Mouse (Mus musculus): ENCODE data around the gene Gtf2f2. TPM values are rescaled to one million over a fixed set of nuclear protein-coding genes. Genes with fewer than 3 reads are reported as not detected.

Gtf2f2 gene
- polyA plus RNA-seq, 1 experiment from 2014 or later, result 25.4 TPM

DNA sequence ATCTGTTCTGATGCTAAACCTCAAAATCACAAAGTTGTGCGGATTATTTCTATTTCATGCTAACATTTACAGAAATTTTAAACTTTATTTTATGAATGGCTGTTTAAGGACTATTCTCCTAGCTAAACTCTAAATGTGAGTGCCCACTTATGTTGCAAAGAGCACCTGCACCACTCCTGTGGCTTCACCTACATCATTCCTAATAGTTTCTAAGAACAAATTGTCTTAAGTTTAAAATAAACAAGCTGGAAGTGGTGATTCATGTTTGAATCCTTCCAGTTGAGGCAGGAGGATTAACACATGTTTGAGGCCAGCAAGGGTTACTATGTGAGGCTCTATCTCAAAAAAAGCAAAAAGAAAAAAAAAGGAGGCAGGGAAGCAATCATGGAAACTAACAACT, 46.2 kb downstream of the Gtf2f2 start:
- H3K9me3 ChIP-seq (ENCODE audit: control insufficient read depth, low read length), result no peaks in the 10 kb centered on the region
- no peak overlapping the region for H3K4me2 ChIP-seq (ENCODE audit: low read length)
- no peaks in the 10 kb centered on the region for H3K27me3 ChIP-seq (ENCODE audit: control insufficient read depth, insufficient read depth, low read length)
- no peak overlapping the region for H3K9ac ChIP-seq (ENCODE audit: low read length)
- WGBS, result 87% methylated on average over 1 of the region's 1 CpGs
- H3K4me1 ChIP-seq (ENCODE audit: control insufficient read depth in 2 of 2, insufficient read depth in 2 of 2, low read length in 2 of 2), result peaks cover 2 to 7% of the 10 kb centered on the region in 2 experiments; a peak in 2 of 4 replicates
- H3K4me3 ChIP-seq (ENCODE audit: control insufficient read depth in 1 of 2, insufficient read depth in 1 of 2, low read depth in 1 of 2, low read length in 2 of 2), result no peak overlapping the region
- ATAC-seq (ENCODE audit: insufficient number of reproducible peaks, insufficient read depth, low FRiP score, low read depth), result no peak
- H3K27ac ChIP-seq (replicated peaks in 1 of 2; ENCODE audit: control insufficient read depth in 1 of 2, insufficient read depth in 1 of 2, low read depth in 2 of 2, low read length in 2 of 2), result no peak overlapping the region
- no peaks in the 10 kb centered on the region for H3K36me3 ChIP-seq (ENCODE audit: control insufficient read depth, insufficient read depth, low read length)

DNA sequence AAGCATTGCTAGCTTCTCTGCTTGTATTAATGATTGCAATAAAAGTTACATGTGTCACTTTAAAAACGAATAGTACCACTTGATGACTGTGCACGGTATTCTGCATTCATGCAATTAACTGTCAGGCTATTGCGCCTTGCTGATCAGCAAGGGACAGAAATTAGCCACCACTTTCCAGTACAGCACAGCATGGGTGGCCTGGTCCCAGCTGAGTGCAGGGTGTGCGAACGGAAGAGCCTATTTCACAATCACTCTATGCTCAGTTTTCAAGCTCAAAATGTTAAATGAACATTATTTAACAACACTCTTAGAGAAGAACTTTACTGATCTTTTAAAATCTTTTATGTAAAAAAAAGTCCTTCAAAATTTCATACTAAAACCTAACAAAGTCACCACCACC, 46.7 kb downstream of the Gtf2f2 start:
- Histone ChIP-seq H3K9me3 (ENCODE audit: control insufficient read depth, low read length) (no peaks in the 10 kb centered on the region), H3K27me3 (ENCODE audit: control insufficient read depth, insufficient read depth, low read length) (no peaks in the 10 kb centered on the region), H3K4me3 (ENCODE audit: control insufficient read depth in 1 of 2, insufficient read depth in 1 of 2, low read depth in 1 of 2, low read length in 2 of 2) (no peak overlapping the region), H3K36me3 (ENCODE audit: control insufficient read depth, insufficient read depth, low read length) (no peaks in the 10 kb centered on the region), H3K9ac (ENCODE audit: low read length) (no peak overlapping the region), H3K27ac (replicated peaks in 1 of 2; ENCODE audit: control insufficient read depth in 1 of 2, insufficient read depth in 1 of 2, low read depth in 2 of 2, low read length in 2 of 2) (no peak overlapping the region), H3K4me2 (ENCODE audit: low read length) (no peak overlapping the region), H3K4me1 (ENCODE audit: control insufficient read depth in 2 of 2, insufficient read depth in 2 of 2, low read length in 2 of 2) (peaks cover 2 to 7% of the 10 kb centered on the region in 2 experiments; a peak in 2 of 4 replicates)
- no peak for ATAC-seq (ENCODE audit: insufficient number of reproducible peaks, insufficient read depth, low FRiP score, low read depth)
- WGBS, result 88% methylated on average over 5 of the region's 5 CpGs

DNA sequence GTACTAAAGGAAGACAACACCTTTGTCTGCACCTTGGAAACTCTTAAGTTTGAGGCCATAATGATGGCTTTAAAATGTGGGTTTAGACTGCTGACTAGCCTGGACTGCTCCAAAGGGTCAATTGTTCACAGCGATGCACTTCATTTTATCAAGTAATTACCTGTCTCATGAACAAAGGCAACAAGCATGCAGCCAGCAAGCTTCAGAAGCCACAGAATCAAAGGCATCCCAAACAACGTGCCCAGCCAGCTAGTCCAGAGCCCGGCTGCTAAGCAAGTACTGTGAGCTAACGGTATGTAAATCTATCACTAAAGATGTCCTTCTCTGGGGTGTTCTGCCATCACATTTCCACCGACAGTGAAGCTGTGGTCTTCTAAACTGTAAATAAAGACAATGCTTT, 47.5 kb downstream of the Gtf2f2 start:
- no peak overlapping the region for H3K9ac ChIP-seq (ENCODE audit: low read length)
- H3K4me1 ChIP-seq (ENCODE audit: control insufficient read depth in 2 of 2, insufficient read depth in 2 of 2, low read length in 2 of 2), result peaks cover 2 to 7% of the 10 kb centered on the region in 2 experiments; a peak in 2 of 4 replicates
- no peaks in the 10 kb centered on the region for H3K9me3 ChIP-seq (ENCODE audit: control insufficient read depth, low read length)
- H3K36me3 ChIP-seq (ENCODE audit: control insufficient read depth, insufficient read depth, low read length), result no peaks in the 10 kb centered on the region
- no peak overlapping the region for H3K27ac ChIP-seq (replicated peaks in 1 of 2; ENCODE audit: control insufficient read depth in 1 of 2, insufficient read depth in 1 of 2, low read depth in 2 of 2, low read length in 2 of 2)
- WGBS, result 65% methylated on average over 5 of the region's 5 CpGs
- no peak overlapping the region for H3K4me3 ChIP-seq (ENCODE audit: control insufficient read depth in 1 of 2, insufficient read depth in 1 of 2, low read depth in 1 of 2, low read length in 2 of 2)
- no peaks in the 10 kb centered on the region for H3K27me3 ChIP-seq (ENCODE audit: control insufficient read depth, insufficient read depth, low read length)
- no peak for ATAC-seq (ENCODE audit: insufficient number of reproducible peaks, insufficient read depth, low FRiP score, low read depth)
- H3K4me2 ChIP-seq (ENCODE audit: low read length), result no peak overlapping the region

DNA sequence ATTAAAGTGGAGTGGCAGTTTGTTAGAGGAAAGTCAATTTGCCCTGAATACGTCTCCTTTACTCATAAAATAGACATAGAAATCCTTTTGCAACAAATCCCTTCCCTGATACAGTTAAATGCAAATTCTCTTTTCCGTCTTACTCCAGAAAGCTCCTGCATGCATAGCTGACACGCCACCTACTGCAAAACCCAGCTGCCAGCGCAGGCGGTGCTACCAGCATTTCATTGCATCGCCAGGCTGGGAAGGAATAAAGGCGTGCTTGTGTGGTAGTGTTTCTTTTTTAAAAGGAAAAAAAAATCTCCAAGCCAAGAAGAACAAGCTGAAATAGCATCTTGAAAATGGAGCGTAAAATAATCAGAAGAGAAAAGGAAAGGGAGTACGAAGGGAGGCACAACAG, 48.4 kb downstream of the Gtf2f2 start:
- H3K4me3 ChIP-seq (ENCODE audit: control insufficient read depth in 1 of 2, insufficient read depth in 1 of 2, low read depth in 1 of 2, low read length in 2 of 2), result no peak overlapping the region
- H3K27me3 ChIP-seq (ENCODE audit: control insufficient read depth, insufficient read depth, low read length), result no peaks in the 10 kb centered on the region
- no peaks in the 10 kb centered on the region for H3K9me3 ChIP-seq (ENCODE audit: control insufficient read depth, low read length)
- H3K4me2 ChIP-seq (ENCODE audit: low read length), result no peak overlapping the region
- H3K4me1 ChIP-seq (ENCODE audit: control insufficient read depth in 2 of 2, insufficient read depth in 2 of 2, low read length in 2 of 2), result peaks cover 2% of the 10 kb centered on the region in 2 experiments; a peak in 2 of 4 replicates
- no peak for ATAC-seq (ENCODE audit: insufficient number of reproducible peaks, insufficient read depth, low FRiP score, low read depth)
- no peaks in the 10 kb centered on the region for H3K36me3 ChIP-seq (ENCODE audit: control insufficient read depth, insufficient read depth, low read length)
- 90% methylated on average over 9 of the region's 9 CpGs for WGBS
- no peak overlapping the region for H3K27ac ChIP-seq (replicated peaks in 1 of 2; ENCODE audit: control insufficient read depth in 1 of 2, insufficient read depth in 1 of 2, low read depth in 2 of 2, low read length in 2 of 2)
- H3K9ac ChIP-seq (ENCODE audit: low read length), result no peak overlapping the region

DNA sequence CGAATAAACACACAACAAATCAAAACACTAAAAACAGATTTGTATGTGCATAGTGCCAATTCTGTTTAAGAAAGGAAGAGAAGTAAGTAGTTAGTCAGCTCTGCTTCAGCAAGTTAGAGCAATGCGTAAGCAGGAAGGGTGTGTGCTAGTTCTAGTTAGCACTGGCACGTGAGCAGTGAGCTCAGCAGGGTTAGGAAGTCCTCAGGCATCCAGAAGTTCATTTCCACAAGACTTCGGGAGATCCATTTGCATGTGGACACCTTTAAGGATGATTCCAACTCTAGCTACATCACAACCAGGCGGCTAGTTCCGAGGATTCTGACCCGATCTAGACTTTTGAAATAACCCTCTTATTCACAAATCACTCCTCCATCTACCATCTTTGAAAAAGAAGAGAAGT, 55.9 kb downstream of the Gtf2f2 start, which contains the start of gene Kctd4:
Gene Kctd4 (plus strand): TSS at position 244 of the 400 bp plus-strand sequence.
- Histone ChIP-seq H3K4me2 (ENCODE audit: low read length) (no peak within 1 kb of the TSS), H3K9me3 (ENCODE audit: control insufficient read depth, low read length) (no peaks in the 10 kb centered on the region), H3K36me3 (ENCODE audit: control insufficient read depth, insufficient read depth, low read length) (no peaks in the 10 kb centered on the region), H3K9ac (ENCODE audit: low read length) (no peak within 1 kb of the TSS), H3K4me1 (ENCODE audit: control insufficient read depth in 2 of 2, insufficient read depth in 2 of 2, low read length in 2 of 2) (no peaks in the 10 kb centered on the region), H3K27me3 (ENCODE audit: control insufficient read depth, insufficient read depth, low read length) (no peaks in the 10 kb centered on the region), H3K4me3 (ENCODE audit: control insufficient read depth in 1 of 2, insufficient read depth in 1 of 2, low read depth in 1 of 2, low read length in 2 of 2) (no peak within 1 kb of the TSS), H3K27ac (replicated peaks in 1 of 2; ENCODE audit: control insufficient read depth in 1 of 2, insufficient read depth in 1 of 2, low read depth in 2 of 2, low read length in 2 of 2) (no peak within 1 kb of the TSS)
- no peak for ATAC-seq (ENCODE audit: insufficient number of reproducible peaks, insufficient read depth, low FRiP score, low read depth)
- WGBS, result 90% methylated on average over 7 of the region's 7 CpGs

DNA sequence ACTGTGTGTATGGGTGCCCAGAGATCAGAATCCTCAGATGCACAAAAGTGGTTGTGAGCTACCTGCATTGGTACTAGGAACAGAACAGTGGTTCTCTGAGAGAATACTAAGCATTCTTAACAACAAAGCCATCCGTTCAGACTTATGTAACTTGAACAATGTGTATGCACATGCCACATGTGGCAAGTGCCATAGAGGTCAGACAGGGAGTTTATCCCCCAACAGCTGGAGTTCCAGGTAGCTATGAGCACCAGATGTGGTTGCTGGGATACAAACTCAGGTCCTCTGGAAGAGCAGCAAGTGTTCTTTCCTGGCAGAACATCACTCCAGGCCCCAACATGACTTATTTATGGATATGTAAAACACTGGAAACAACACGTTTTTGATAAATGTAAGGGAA, 57.7 kb downstream of the Gtf2f2 start:
- H3K27ac ChIP-seq (replicated peaks in 1 of 2; ENCODE audit: control insufficient read depth in 1 of 2, insufficient read depth in 1 of 2, low read depth in 2 of 2, low read length in 2 of 2), result no peak overlapping the region
- H3K9me3 ChIP-seq (ENCODE audit: control insufficient read depth, low read length), result no peaks in the 10 kb centered on the region
- no peak overlapping the region for H3K4me3 ChIP-seq (ENCODE audit: control insufficient read depth in 1 of 2, insufficient read depth in 1 of 2, low read depth in 1 of 2, low read length in 2 of 2)
- H3K27me3 ChIP-seq (ENCODE audit: control insufficient read depth, insufficient read depth, low read length), result no peaks in the 10 kb centered on the region
- H3K36me3 ChIP-seq (ENCODE audit: control insufficient read depth, insufficient read depth, low read length), result no peaks in the 10 kb centered on the region
- H3K4me1 ChIP-seq (ENCODE audit: control insufficient read depth in 2 of 2, insufficient read depth in 2 of 2, low read length in 2 of 2), result no peaks in the 10 kb centered on the region
- H3K9ac ChIP-seq (ENCODE audit: low read length), result no peak overlapping the region
- no peak for ATAC-seq (ENCODE audit: insufficient number of reproducible peaks, insufficient read depth, low FRiP score, low read depth)
- H3K4me2 ChIP-seq (ENCODE audit: low read length), result no peak overlapping the region
- WGBS, result 64% methylated on average over 2 of the region's 2 CpGs

DNA sequence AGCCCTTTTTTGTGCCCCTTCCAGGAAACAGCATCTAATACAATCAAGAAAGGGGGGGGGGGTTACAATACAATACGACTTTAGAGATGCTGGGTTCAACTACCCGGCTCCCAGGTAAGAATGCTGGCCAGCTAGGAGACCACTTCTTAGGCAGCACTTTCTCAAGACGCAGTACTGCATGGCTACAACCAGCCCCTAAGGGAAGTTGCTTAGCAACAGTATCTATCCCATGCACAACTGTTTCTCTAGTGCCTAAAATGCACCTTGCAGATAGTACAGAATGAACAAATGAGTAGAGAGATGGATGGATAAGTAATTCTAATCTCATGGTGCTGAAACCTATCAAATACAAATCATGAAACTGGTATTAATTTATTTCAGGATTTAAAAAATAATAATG, 63.0 kb downstream of the Gtf2f2 start:
- Histone ChIP-seq H3K4me2 (ENCODE audit: low read length) (no peak overlapping the region), H3K27ac (replicated peaks in 1 of 2; ENCODE audit: control insufficient read depth in 1 of 2, insufficient read depth in 1 of 2, low read depth in 2 of 2, low read length in 2 of 2) (no peak overlapping the region), H3K4me1 (ENCODE audit: control insufficient read depth in 2 of 2, insufficient read depth in 2 of 2, low read length in 2 of 2) (no peaks in the 10 kb centered on the region), H3K9me3 (ENCODE audit: control insufficient read depth, low read length) (no peaks in the 10 kb centered on the region), H3K9ac (ENCODE audit: low read length) (no peak overlapping the region), H3K27me3 (ENCODE audit: control insufficient read depth, insufficient read depth, low read length) (no peaks in the 10 kb centered on the region), H3K36me3 (ENCODE audit: control insufficient read depth, insufficient read depth, low read length) (no peaks in the 10 kb centered on the region), H3K4me3 (ENCODE audit: control insufficient read depth in 1 of 2, insufficient read depth in 1 of 2, low read depth in 1 of 2, low read length in 2 of 2) (no peak overlapping the region)
- 55% methylated on average over 3 of the region's 3 CpGs for WGBS
- no peak for ATAC-seq (ENCODE audit: insufficient number of reproducible peaks, insufficient read depth, low FRiP score, low read depth)

DNA sequence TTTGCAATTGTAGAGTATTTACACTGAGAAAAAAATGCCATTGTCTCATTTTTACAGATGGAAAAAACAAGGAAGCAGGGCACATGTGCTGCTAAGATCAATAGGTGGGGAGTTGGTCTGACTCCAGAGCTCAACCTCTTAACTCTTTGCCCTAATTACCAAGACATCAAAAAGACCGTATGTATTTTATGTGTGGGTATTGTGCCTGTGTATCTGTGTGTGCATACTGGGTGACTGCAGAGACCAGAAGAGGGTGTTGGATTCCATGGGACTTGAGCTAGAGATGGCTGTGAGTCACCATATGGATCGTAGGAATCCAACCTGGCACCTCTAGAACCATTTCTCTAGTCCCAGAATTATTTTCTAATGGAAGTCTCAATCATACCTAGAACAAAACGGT, 68.3 kb downstream of the Gtf2f2 start:
- Histone ChIP-seq H3K27me3 (ENCODE audit: control insufficient read depth, insufficient read depth, low read length) (no peaks in the 10 kb centered on the region), H3K36me3 (ENCODE audit: control insufficient read depth, insufficient read depth, low read length) (no peaks in the 10 kb centered on the region), H3K4me1 (ENCODE audit: control insufficient read depth in 2 of 2, insufficient read depth in 2 of 2, low read length in 2 of 2) (no peaks in the 10 kb centered on the region), H3K9ac (ENCODE audit: low read length) (no peak overlapping the region), H3K4me2 (ENCODE audit: low read length) (no peak overlapping the region), H3K27ac (replicated peaks in 1 of 2; ENCODE audit: control insufficient read depth in 1 of 2, insufficient read depth in 1 of 2, low read depth in 2 of 2, low read length in 2 of 2) (no peak overlapping the region), H3K9me3 (ENCODE audit: control insufficient read depth, low read length) (no peaks in the 10 kb centered on the region), H3K4me3 (ENCODE audit: control insufficient read depth in 1 of 2, insufficient read depth in 1 of 2, low read depth in 1 of 2, low read length in 2 of 2) (no peak overlapping the region)
- WGBS, result 86% methylated on average over 3 of the region's 3 CpGs
- no peak for ATAC-seq (ENCODE audit: insufficient number of reproducible peaks, insufficient read depth, low FRiP score, low read depth)

Measured in heart, embryonic 14.5 days (tissue).